Mouse (Mus musculus) kidney, adult 2 months (tissue): ENCODE measurements around the gene Slc9b1. TPM values are rescaled to one million over a fixed set of nuclear protein-coding genes. Genes with fewer than 3 reads are reported as not detected.

Experiments
- DNase-seq: peaks from one replicate; pipeline ENCODE4 v3.0.0; 2021
- H3K27ac ChIP-seq: fragments of 200-500 bp; 2 replicates; pipeline ENCODE4 v1.5.1; 2012; ENCODE audit warnings: low read depth, low read length, control low read depth, inconsistent platforms; ENCODE audit not compliant: insufficient read depth
- H3K27me3 ChIP-seq: fragments of 200-500 bp; replicated peaks from 2 replicates; pipeline ENCODE4 v1.6.1; 2012; ENCODE audit warnings: mild to moderate bottlenecking, moderate library complexity, low read length, inconsistent platforms; ENCODE audit not compliant: control insufficient read depth, insufficient read depth
- H3K36me3 ChIP-seq: fragments of 200-500 bp; 2 replicates; pipeline ENCODE4 v1.6.1; 2012; ENCODE audit warnings: mild to moderate bottlenecking, moderate library complexity, low read length, inconsistent platforms; ENCODE audit not compliant: control insufficient read depth, insufficient read depth
- H3K4me1 ChIP-seq: fragments of 200-500 bp; 2 replicates; pipeline ENCODE4 v1.6.1; 2011; ENCODE audit warnings: low read length; ENCODE audit not compliant: control insufficient read depth, insufficient read depth
- H3K4me3 ChIP-seq: fragments of 200-500 bp; 2 replicates; pipeline ENCODE4 v1.5.1; 2011; ENCODE audit warnings: mild to moderate bottlenecking, low read depth, low read length, control low read depth; ENCODE audit not compliant: insufficient read depth
- CTCF ChIP-seq: fragments of 200-500 bp; conservative IDR thresholded peaks from 2 replicates; pipeline ENCODE4 v1.5.1; 2011; ENCODE audit warnings: low read depth, mild to moderate bottlenecking, control low read depth, low read length, moderate library complexity, mixed read lengths; ENCODE audit not compliant: insufficient read depth, insufficient read length
- POLR2A ChIP-seq: fragments of 200-500 bp; IDR thresholded peaks from one replicate; pipeline ENCODE4 v1.6.1; 2011; ENCODE audit warnings: low read depth, low read length, control low read depth
- WGBS: fragments of 180-500 bp; shearing (Covaris S2); methylation state at CpG from one replicate; pipeline ENCODE4 v1.1.7; 2018; 5-methylcytosine and 5-hydroxymethylcytosine counted together
- polyA plus RNA-seq: library from polyadenylated mRNA; depleted of rRNA; stranded (reverse); fragments of >200 nt; gene quantifications from 2 replicates; pipeline ENCODE4 v1.2.3, GENCODE M21; 2012; rRNA removed

Slc9b1 gene
- polyA plus RNA-seq, result 0.06 TPM in 1 of 2 replicates, not detected in the other

DNA sequence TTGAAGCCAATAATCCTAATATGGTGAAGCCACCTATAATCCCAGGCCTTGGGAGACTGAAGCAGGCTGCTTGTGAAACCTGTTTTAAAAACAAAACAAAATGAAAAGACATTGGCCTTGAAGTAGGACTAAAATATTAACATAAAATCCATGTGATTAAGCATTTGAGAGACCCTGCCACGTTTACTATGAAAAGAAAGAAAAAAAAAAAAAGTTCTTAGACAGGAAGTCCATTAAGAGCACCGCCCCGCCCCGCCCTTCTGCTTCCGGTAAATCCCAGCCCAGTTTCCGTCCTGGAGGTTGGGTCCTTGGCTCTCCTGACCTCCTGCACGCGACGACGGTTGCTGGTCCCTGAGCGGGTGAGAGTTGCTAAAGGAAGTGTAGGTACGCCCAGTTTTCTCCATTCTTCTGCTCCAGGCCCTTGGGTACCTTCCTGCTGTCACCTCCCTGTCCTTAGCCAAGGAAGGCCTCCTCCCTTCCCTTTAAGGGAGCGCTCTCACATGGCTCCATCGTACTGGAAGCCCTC lies at the start of gene Slc9b1:
Slc9b1 (plus strand) TSS at position 291 of the 526 bp plus-strand sequence.
- TF ChIP-seq POLR2A, result no peak
- no peak for TF ChIP-seq CTCF
- Histone ChIP-seq H3K4me3 (no peak within 1 kb of the TSS), H3K27ac (no peak within 1 kb of the TSS), H3K4me1 (no peaks in the 10 kb centered on the region), H3K36me3 (no peaks in the 10 kb centered on the region), H3K27me3 (no peaks in the 10 kb centered on the region)
- DNase-seq, result peak; percentile 6
- 77% methylated on average over 14 of the region's 14 CpGs for WGBS

DNA sequence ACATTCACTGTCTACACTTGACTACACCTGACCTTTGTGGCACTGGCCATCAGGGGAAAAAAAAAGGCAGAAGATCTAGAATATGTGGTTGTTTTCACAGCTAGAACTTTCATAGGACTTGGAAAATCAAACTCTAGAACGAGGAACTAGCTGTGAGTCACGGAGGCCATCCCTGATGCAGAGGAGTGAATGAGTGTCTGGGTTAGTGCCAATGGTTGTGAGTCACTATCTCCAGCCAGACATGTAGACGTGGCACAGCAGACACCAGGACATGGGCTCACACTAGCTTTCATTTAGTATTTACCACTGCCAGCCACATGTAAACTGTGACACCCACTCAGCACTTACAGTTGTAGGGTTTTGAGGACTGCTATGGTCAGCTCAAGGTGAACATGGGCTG lies 49.3 kb upstream of the Slc9b1 start:
- WGBS, result 70% methylated on average over 3 of the region's 3 CpGs
- no peak for TF ChIP-seq CTCF
- no peak for TF ChIP-seq POLR2A
- Histone ChIP-seq H3K36me3 (no peaks in the 10 kb centered on the region; the same call in 1 of the 2 replicates), H3K27me3 (no peaks in the 10 kb centered on the region), H3K4me3 (no peak overlapping the region), H3K27ac (no peak overlapping the region), H3K4me1 (no peaks in the 10 kb centered on the region)
- DNase-seq, result no peak

GRCm38 (mm10) chr3:135300081-135300480 lies 47.7 kb upstream of the Slc9b1 start:
- TF ChIP-seq CTCF (no peak), POLR2A (no peak)
- Histone ChIP-seq H3K27me3 (no peaks in the 10 kb centered on the region), H3K4me3 (no peak overlapping the region), H3K36me3 (no peaks in the 10 kb centered on the region; the same call in 1 of the 2 replicates), H3K27ac (no peak overlapping the region), H3K4me1 (no peaks in the 10 kb centered on the region)
- 68% methylated on average over 6 of the region's 6 CpGs for WGBS
- DNase-seq, result no peak

DNA sequence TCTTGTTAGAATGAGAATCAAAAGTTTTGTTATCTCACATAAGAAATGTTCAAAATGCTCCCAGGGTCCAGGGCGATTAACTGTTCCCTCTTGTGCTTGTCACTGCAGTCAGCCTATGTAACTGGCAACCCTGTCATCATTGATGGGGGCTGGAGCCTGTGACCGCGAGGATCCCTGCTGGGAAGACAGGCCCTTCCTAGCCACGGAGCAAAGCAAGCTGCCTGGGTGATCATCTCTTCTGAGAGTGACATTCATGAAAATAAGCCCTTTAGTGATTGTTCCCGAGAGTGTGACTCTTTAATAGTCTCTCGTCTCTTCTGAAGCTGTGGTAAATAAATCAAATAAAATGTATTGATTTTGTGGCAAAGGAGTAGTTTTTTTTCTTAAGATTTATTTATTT lies 43.8 kb upstream of the Slc9b1 start:
- H3K27ac ChIP-seq, result no peak overlapping the region
- WGBS, result 70% methylated on average over 6 of the region's 6 CpGs
- no peaks in the 10 kb centered on the region for H3K27me3 ChIP-seq
- no peaks in the 10 kb centered on the region; the same call in 1 of the 2 replicates for H3K36me3 ChIP-seq
- TF ChIP-seq CTCF (no peak), POLR2A (no peak)
- H3K4me3 ChIP-seq, result no peak overlapping the region
- H3K4me1 ChIP-seq, result no peaks in the 10 kb centered on the region; the same call in 1 of the 2 replicates
- no peak for DNase-seq

DNA sequence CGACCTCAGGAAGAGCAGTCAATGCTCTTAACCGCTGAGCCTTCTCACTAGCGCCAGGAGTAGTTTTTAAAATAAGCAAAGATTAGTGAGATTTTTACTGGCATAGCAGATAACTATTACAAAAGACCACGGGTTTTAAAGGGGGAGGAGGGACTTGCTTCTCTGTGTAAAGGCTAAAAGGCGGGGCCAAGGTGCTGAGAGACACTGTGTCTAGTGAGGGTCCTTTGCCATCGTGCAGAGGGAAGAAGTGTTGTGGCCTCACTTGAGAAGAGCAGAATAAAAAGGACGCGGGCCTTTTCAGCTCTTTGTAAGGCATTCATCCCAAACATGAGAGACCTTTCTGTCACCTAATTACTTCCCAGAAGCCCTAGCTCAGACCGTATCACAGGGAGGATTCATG lies 43.3 kb upstream of the Slc9b1 start:
- Histone ChIP-seq H3K27me3 (no peaks in the 10 kb centered on the region), H3K36me3 (no peaks in the 10 kb centered on the region; the same call in 1 of the 2 replicates), H3K4me1 (no peaks in the 10 kb centered on the region; the same call in 1 of the 2 replicates), H3K27ac (no peak overlapping the region), H3K4me3 (no peak overlapping the region)
- DNase-seq, result no peak
- 52% methylated on average over 9 of the region's 9 CpGs for WGBS
- no peak for TF ChIP-seq POLR2A
- no peak for TF ChIP-seq CTCF

GRCm38 (mm10) chr3:135307411-135308259 lies 40.2 kb upstream of the Slc9b1 start, which contains the start of gene Slc9b2:
Gene Slc9b2, plus strand, starts transcription at chr3:135307700.
- Histone ChIP-seq H3K27me3 (no peaks in the 10 kb centered on the region), H3K4me1 (no peaks in the 10 kb centered on the region; the same call in 1 of the 2 replicates), H3K27ac (no peak within 1 kb of the TSS), H3K4me3 (peak within 1 kb of the TSS; percentile 16), H3K36me3 (no peaks in the 10 kb centered on the region; the same call in 1 of the 2 replicates)
- peak; percentile 23 for DNase-seq
- TF ChIP-seq CTCF, result no peak
- WGBS, result 8% methylated on average over 28 of the region's 28 CpGs

GRCm38 (mm10) chr3:135312916-135313491 lies 34.8 kb upstream of the Slc9b1 start:
- no peak overlapping the region for H3K4me3 ChIP-seq
- no peaks in the 10 kb centered on the region for H3K27me3 ChIP-seq
- no peaks in the 10 kb centered on the region for H3K36me3 ChIP-seq
- no peak overlapping the region for H3K27ac ChIP-seq
- 35% methylated on average over 2 of the region's 2 CpGs for WGBS
- DNase-seq, result no peak
- H3K4me1 ChIP-seq, result no peaks in the 10 kb centered on the region
- TF ChIP-seq POLR2A, result no peak
- TF ChIP-seq CTCF, result no peak
